In genomic region chr7:13123554-13124153, GRCm38 (mm10) we compare ENCODE assay signal across 10 mouse cellular contexts. TPM values are rescaled to one million over a fixed set of nuclear protein-coding genes. Genes with fewer than 3 reads are reported as not detected.
A peak's percentile ranks its signal among the peaks of the same experiment; 100 is the strongest.
DNase-seq lines count a peak whose midpoint lies in the region; ATAC-seq and TF ChIP-seq lines count a peak whose summit lies in the region.
"Not testable (repeated sequence)": the region's sequence is repeated elsewhere in the genome, so short reads cannot be mapped to it uniquely, and the experiment has no call there.
"Had no signal": no experiment of that assay in that cellular context is flagged by ENCODE, and none has a peak within 500 bp of the region (broad histone marks: within the 10 kb centered on the region; RNA-seq: fewer than 3 reads in every experiment).

No protein-coding gene starts in this region.

- peak; percentile 91 for ATAC-seq in embryonic facial prominence, embryonic 11.5 days (replicated peaks; ENCODE audit: insufficient number of reproducible peaks, low FRiP score, low TSS enrichment, low read depth)
- peak; percentile 85 for ATAC-seq in intestine, embryonic 14.5 days (replicated peaks; ENCODE audit: low FRiP score, low TSS enrichment, low read depth)
- peak; percentile 70 for ATAC-seq in limb, embryonic 14.5 days (ENCODE audit: low FRiP score, low read depth)
- ATAC-seq in megakaryocyte progenitor cell, adult 5-6 weeks (replicated peaks; ENCODE audit: poor library complexity): peak; percentile 99
- ATAC-seq in neutrophil, adult 5-6 weeks (ENCODE audit: extremely low read depth, insufficient number of reproducible peaks, low FRiP score, poor library complexity, severe bottlenecking): peak; percentile 46; the same call in 1 of the 2 replicates

- not testable (repeated sequence) for H3K27ac ChIP-seq in embryonic facial prominence, embryonic 11.5 days (replicated peaks; ENCODE audit: low read depth, low read length); heart, embryonic 10.5 days; intestine, embryonic 14.5 days (ENCODE audit: low read depth); limb, embryonic 14.5 days (replicated peaks; ENCODE audit: low read depth, low read length)

- H3K4me1 ChIP-seq in embryonic facial prominence, embryonic 11.5 days (ENCODE audit: control insufficient read depth, insufficient read depth, low read length); heart, embryonic 10.5 days; intestine, embryonic 14.5 days (replicated peaks; ENCODE audit: control insufficient read depth, insufficient read depth, low read length); limb, embryonic 14.5 days (ENCODE audit: control insufficient read depth, insufficient read depth, low read length): not testable (repeated sequence)

- H3K27me3 ChIP-seq in embryonic facial prominence, embryonic 11.5 days (ENCODE audit: control insufficient read depth, insufficient read depth, low read length); heart, embryonic 10.5 days (ENCODE audit: insufficient read depth, poor library complexity, severe bottlenecking); intestine, embryonic 14.5 days (replicated peaks; ENCODE audit: control insufficient read depth, insufficient read depth, low read length); limb, embryonic 14.5 days (ENCODE audit: control insufficient read depth, insufficient read depth, low read length): not testable (repeated sequence)

- not testable (repeated sequence) for H3K36me3 ChIP-seq in embryonic facial prominence, embryonic 11.5 days (replicated peaks; ENCODE audit: control insufficient read depth, insufficient read depth, low read depth, low read length); heart, embryonic 10.5 days; intestine, embryonic 14.5 days (ENCODE audit: control insufficient read depth, insufficient read depth, low read length); limb, embryonic 14.5 days (ENCODE audit: control insufficient read depth, insufficient read depth, low read length)

- not testable (repeated sequence) for H3K4me2 ChIP-seq in embryonic facial prominence, embryonic 11.5 days (ENCODE audit: low read depth, low read length)
- peak overlapping the region; percentile 37 for H3K4me2 ChIP-seq in intestine, embryonic 14.5 days (ENCODE audit: low read length)
- peak overlapping the region; percentile 31; the same call in 1 of the 2 replicates for H3K4me2 ChIP-seq in limb, embryonic 14.5 days (replicated peaks; ENCODE audit: low read depth, low read length, severe bottlenecking)

- H3K9me3 ChIP-seq in embryonic facial prominence, embryonic 11.5 days (replicated peaks; ENCODE audit: control insufficient read depth, low read length); heart, embryonic 10.5 days; intestine, embryonic 14.5 days (ENCODE audit: control insufficient read depth, low read length); limb, embryonic 14.5 days (ENCODE audit: control insufficient read depth, low read length): not testable (repeated sequence)

- TF ChIP-seq POLR2A in limb, embryonic 14.5 days (IDR thresholded peaks at IDR 0.05; ENCODE audit: borderline replicate concordance, extremely low read depth, insufficient read depth, insufficient read length): not testable (repeated sequence)

- H3K4me3 ChIP-seq in embryonic facial prominence, embryonic 11.5 days (ENCODE audit: low read depth, low read length); intestine, embryonic 14.5 days (ENCODE audit: low read depth, low read length): not testable (repeated sequence)
- H3K4me3 ChIP-seq in heart, embryonic 10.5 days: peak overlapping the region; percentile 40
- peak overlapping the region; percentile 13; the same call in 1 of the 2 replicates for H3K4me3 ChIP-seq in limb, embryonic 14.5 days (replicated peaks; ENCODE audit: low read length)

- not testable (repeated sequence) for H3K9ac ChIP-seq in embryonic facial prominence, embryonic 11.5 days (replicated peaks; ENCODE audit: low read length); intestine, embryonic 14.5 days (ENCODE audit: low read length); limb, embryonic 14.5 days (ENCODE audit: low read depth, low read length, severe bottlenecking)

- under 1% methylated on average over 15 of the region's 34 CpGs for WGBS in embryonic facial prominence, embryonic 11.5 days
- WGBS in heart, embryonic 10.5 days: 1% methylated on average over 21 of the region's 34 CpGs
- WGBS in intestine, embryonic 14.5 days: 0% methylated on average over 10 of the region's 34 CpGs
- WGBS in limb, embryonic 14.5 days: 0% methylated on average over 12 of the region's 34 CpGs

- peak; percentile 3 for DNase-seq in adrenal gland, postnatal 10 days
- not testable (repeated sequence) for DNase-seq in embryonic facial prominence, embryonic 11.5 days (ENCODE audit: low spot score); heart, embryonic 10.5 days (ENCODE audit: low spot score); intestine, embryonic 14.5 days (ENCODE audit: low spot score); limb, embryonic 14.5 days (ENCODE audit: low spot score)

RNA-seq across cellular contexts. Expression of gene Vmn1r86, which starts 3.9 kb away (rescaled TPM):
- not detected for total RNA-seq in adrenal gland, postnatal 10 days (2021)
- polyA plus RNA-seq in embryonic facial prominence, embryonic 11.5 days (2014; fragmentation: Nextera tagmentation; extraction: Ambion mirVana): not detected in 2 replicates
- polyA plus RNA-seq in heart, embryonic 10.5 days (2016; fragmentation: Nextera tagmentation; extraction: Ambion mirVana): not detected in 2 replicates
- polyA plus RNA-seq in intestine, embryonic 14.5 days (2014; fragmentation: Nextera tagmentation; extraction: Ambion mirVana): not detected in 2 replicates
- not detected in 2 replicates for polyA plus RNA-seq in limb, embryonic 14.5 days (2012; rRNA removed)
- polyA plus RNA-seq in limb, embryonic 14.5 days (2014; fragmentation: Nextera tagmentation; extraction: Ambion mirVana): not detected in 2 replicates
- not detected in 2 replicates for total RNA-seq in megakaryocyte progenitor cell, adult 5-6 weeks (2015)
- total RNA-seq in megakaryocyte progenitor cell, adult 5-6 weeks (2017): not detected in 2 replicates
- not detected in 2 replicates for total RNA-seq in neutrophil, adult 5-6 weeks (2017)
- total RNA-seq: adrenal gland, adult 18-20 months; heart, postnatal 25 days; left cerebral cortex, adult 2 months had no signal

RNA-seq across cellular contexts. Expression of gene Vmn1r87, which starts 16.3 kb away (rescaled TPM):
- total RNA-seq in adrenal gland, postnatal 10 days (2021): not detected
- polyA plus RNA-seq in embryonic facial prominence, embryonic 11.5 days (2014; fragmentation: Nextera tagmentation; extraction: Ambion mirVana): not detected in 2 replicates
- polyA plus RNA-seq in heart, embryonic 10.5 days (2016; fragmentation: Nextera tagmentation; extraction: Ambion mirVana): not detected in 2 replicates
- polyA plus RNA-seq in intestine, embryonic 14.5 days (2014; fragmentation: Nextera tagmentation; extraction: Ambion mirVana): not detected in 2 replicates
- polyA plus RNA-seq in limb, embryonic 14.5 days (2012; rRNA removed): not detected in 2 replicates
- not detected in 2 replicates for polyA plus RNA-seq in limb, embryonic 14.5 days (2014; fragmentation: Nextera tagmentation; extraction: Ambion mirVana)
- total RNA-seq in megakaryocyte progenitor cell, adult 5-6 weeks (2015): not detected in 2 replicates
- not detected in 2 replicates for total RNA-seq in megakaryocyte progenitor cell, adult 5-6 weeks (2017)
- not detected in 2 replicates for total RNA-seq in neutrophil, adult 5-6 weeks (2017)
- total RNA-seq: adrenal gland, adult 18-20 months; heart, postnatal 25 days; left cerebral cortex, adult 2 months had no signal

RNA-seq across cellular contexts. Expression of gene Vmn1r85, which starts 28.7 kb away (rescaled TPM):
- not detected for total RNA-seq in adrenal gland, postnatal 10 days (2021)
- not detected in 2 replicates for polyA plus RNA-seq in embryonic facial prominence, embryonic 11.5 days (2014; fragmentation: Nextera tagmentation; extraction: Ambion mirVana)
- polyA plus RNA-seq in heart, embryonic 10.5 days (2016; fragmentation: Nextera tagmentation; extraction: Ambion mirVana): not detected in 2 replicates
- not detected in 2 replicates for polyA plus RNA-seq in intestine, embryonic 14.5 days (2014; fragmentation: Nextera tagmentation; extraction: Ambion mirVana)
- 0.01 TPM in 1 of 2 replicates, not detected in the other for polyA plus RNA-seq in limb, embryonic 14.5 days (2012; rRNA removed)
- not detected in 2 replicates for polyA plus RNA-seq in limb, embryonic 14.5 days (2014; fragmentation: Nextera tagmentation; extraction: Ambion mirVana)
- total RNA-seq in megakaryocyte progenitor cell, adult 5-6 weeks (2015): not detected in 2 replicates
- total RNA-seq in megakaryocyte progenitor cell, adult 5-6 weeks (2017): not detected in 2 replicates
- not detected in 2 replicates for total RNA-seq in neutrophil, adult 5-6 weeks (2017)
- total RNA-seq: adrenal gland, adult 18-20 months; heart, postnatal 25 days; left cerebral cortex, adult 2 months had no signal

RNA-seq across cellular contexts. Expression of gene Vmn1r88, which starts 35.7 kb away (rescaled TPM):
- total RNA-seq in adrenal gland, postnatal 10 days (2021): under 1 TPM; 0.09 TPM
- polyA plus RNA-seq in embryonic facial prominence, embryonic 11.5 days (2014; fragmentation: Nextera tagmentation; extraction: Ambion mirVana): not detected in 2 replicates
- polyA plus RNA-seq in heart, embryonic 10.5 days (2016; fragmentation: Nextera tagmentation; extraction: Ambion mirVana): not detected in 2 replicates
- polyA plus RNA-seq in intestine, embryonic 14.5 days (2014; fragmentation: Nextera tagmentation; extraction: Ambion mirVana): 0.03 TPM in 1 of 2 replicates, not detected in the other
- 0.01 TPM in 1 of 2 replicates, not detected in the other for polyA plus RNA-seq in limb, embryonic 14.5 days (2012; rRNA removed)
- polyA plus RNA-seq in limb, embryonic 14.5 days (2014; fragmentation: Nextera tagmentation; extraction: Ambion mirVana): not detected in 2 replicates
- total RNA-seq in megakaryocyte progenitor cell, adult 5-6 weeks (2015): 0.02 and 0.12 TPM in 2 replicates
- under 0.01 TPM in 1 of 2 replicates, not detected in the other for total RNA-seq in megakaryocyte progenitor cell, adult 5-6 weeks (2017)
- 0.58 TPM in 1 of 2 replicates, not detected in the other for total RNA-seq in neutrophil, adult 5-6 weeks (2017)

Comparison
In these comparisons a context has a peak if more than half of its experiments do, and no peak if none do; other contexts are left out.
1. ATAC-seq: peak in every context shown above with its lines; median percentile 99 in megakaryocyte progenitor cell, adult 5-6 weeks; 91 in embryonic facial prominence, embryonic 11.5 days; 85 in intestine, embryonic 14.5 days; 70 in limb, embryonic 14.5 days; 46 in neutrophil, adult 5-6 weeks.